Mouse (Mus musculus) right cerebral cortex, postnatal 10 days (tissue): Measurements from ENCODE around the gene Pptc7.
"Not testable (repeated sequence)": the region's sequence is repeated elsewhere in the genome, so short reads cannot be mapped to it uniquely, and the experiment has no call there.

Experiments
- DNase-seq, 2 experiments: peaks; one replicate each; pipeline ENCODE4 v3.0.0; 2021; ENCODE audit warnings: low spot score in 2 of 2

The Pptc7 gene

GRCm38 (mm10) chr5:122300071-122300518 lies 15.9 kb downstream of the Pptc7 start:
- DNase-seq: no peak

- DNase-seq: no peak
These were observed 18.9 kb downstream of the Pptc7 start for GRCm38 (mm10) chr5:122302810-122303745.

- no peak for DNase-seq
These were observed 19.8 kb downstream of the Pptc7 start for GRCm38 (mm10) chr5:122303937-122304336.

- no peak for DNase-seq
These were observed 20.4 kb downstream of the Pptc7 start for GRCm38 (mm10) chr5:122304541-122304940.

GRCm38 (mm10) chr5:122305472-122305871 lies 21.3 kb downstream of the Pptc7 start:
- DNase-seq: no peak

GRCm38 (mm10) chr5:122306536-122306935 lies 22.4 kb downstream of the Pptc7 start:
- no peak for DNase-seq

- no peak for DNase-seq
These were observed 26.5 kb downstream of the Pptc7 start for GRCm38 (mm10) chr5:122310699-122311098.

- DNase-seq: no peak
These were observed 27.5 kb downstream of the Pptc7 start for GRCm38 (mm10) chr5:122311692-122312091.

- DNase-seq: no peak
These were observed 28.2 kb downstream of the Pptc7 start for GRCm38 (mm10) chr5:122312346-122312745.

- DNase-seq: no peak
These were observed 28.9 kb downstream of the Pptc7 start for GRCm38 (mm10) chr5:122312942-122313684.

GRCm38 (mm10) chr5:122314966-122315667 lies 31.0 kb downstream of the Pptc7 start:
- DNase-seq: peak; percentile 93

GRCm38 (mm10) chr5:122317329-122318045 lies 33.3 kb downstream of the Pptc7 start:
- DNase-seq: peak in 1 of 2 experiments; percentile 66

GRCm38 (mm10) chr5:122318100-122318499 lies 33.9 kb downstream of the Pptc7 start:
- DNase-seq: no peak

- DNase-seq: not testable (repeated sequence)
These were observed 34.8 kb downstream of the Pptc7 start for GRCm38 (mm10) chr5:122318976-122319375.

- peak in 1 of 2 experiments; percentile 78 for DNase-seq
These were observed 35.5 kb downstream of the Pptc7 start for GRCm38 (mm10) chr5:122319474-122320204.

- DNase-seq: no peak
These were observed 36.1 kb downstream of the Pptc7 start for GRCm38 (mm10) chr5:122320205-122320781.

GRCm38 (mm10) chr5:122323523-122323922 lies 39.4 kb downstream of the Pptc7 start:
- DNase-seq: no peak

- peak; percentile 86 to 91 for DNase-seq
These were observed 40.7 kb downstream of the Pptc7 start for GRCm38 (mm10) chr5:122324608-122325431.

GRCm38 (mm10) chr5:122325477-122325876 lies 41.3 kb downstream of the Pptc7 start:
- no peak for DNase-seq
